Mouse (Mus musculus): Measurements from ENCODE around the gene Syt9.

- TF ChIP-seq GATA1 (IDR thresholded peaks at IDR 0.05; ENCODE audit: borderline replicate concordance, low read length) (no peak), FLI1 (IDR thresholded peaks at IDR 0.05; ENCODE audit: low read length) (no peak)
These were observed 177.3 kb downstream of the Syt9 start for GRCm38 (mm10) chr7:107547872-107548271.
